8 mouse cellular contexts compared by ENCODE assay signal in the genomic region with DNA sequence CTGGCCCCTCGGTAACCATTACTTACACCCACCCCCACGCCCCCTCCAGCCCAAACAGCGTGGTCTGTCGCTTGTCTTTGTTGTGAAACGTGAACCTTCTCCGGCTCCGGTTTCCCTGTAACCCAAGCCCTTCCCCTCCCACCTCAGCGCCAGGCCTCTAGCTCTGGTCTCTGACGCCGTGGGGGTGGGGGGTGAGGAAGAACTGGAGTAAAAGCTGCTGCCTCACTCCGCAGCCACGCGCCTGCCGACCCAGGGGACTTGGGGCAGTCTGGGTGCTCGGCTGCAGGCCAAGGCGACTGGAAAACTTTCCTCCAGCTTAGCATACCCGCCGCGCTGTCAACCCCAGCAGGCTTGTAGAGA. TPM values are rescaled to one million over a fixed set of nuclear protein-coding genes. Genes with fewer than 3 reads are reported as not detected.
DNase-seq lines count a peak whose midpoint lies in the region; ATAC-seq and TF ChIP-seq lines count a peak whose summit lies in the region.

No protein-coding gene starts in this region.

- H3K36me3 ChIP-seq in lung, embryonic 16.5 days (ENCODE audit: control insufficient read depth, insufficient read depth, low read length), result 0 out of 2 replicates have a peak, but pooled peaks cover 2% of the 10 kb centered on the region
- no peaks in the 10 kb centered on the region for H3K36me3 ChIP-seq in small intestine, adult 2 months (ENCODE audit: control insufficient read depth, insufficient read depth, low read length)

- peak overlapping the region; percentile 99 for H3K27ac ChIP-seq in lung, embryonic 16.5 days (ENCODE audit: low read length)
- H3K27ac ChIP-seq in small intestine, adult 2 months (ENCODE audit: insufficient read depth, low read depth, low read length), result no peak overlapping the region

- ATAC-seq in lung, embryonic 16.5 days (ENCODE audit: low read depth), result peak; percentile 23
- no peak for ATAC-seq in monocyte, adult 5-6 weeks (replicated peaks; ENCODE audit: insufficient number of reproducible peaks, low FRiP score, low TSS enrichment, poor library complexity, severe bottlenecking)

- peak overlapping the region; percentile 91 for H3K9ac ChIP-seq in lung, embryonic 16.5 days (ENCODE audit: low read length)

- H3K4me3 ChIP-seq in lung, embryonic 16.5 days (ENCODE audit: low read length), result peak overlapping the region; percentile 67
- H3K4me3 ChIP-seq in small intestine, adult 2 months (ENCODE audit: low read depth, low read length), result peak overlapping the region; percentile 92

- DNase-seq in left cerebral cortex, postnatal 4 days, result peak; percentile 57
- no peak for DNase-seq in left cerebral cortex, postnatal 25 days (ENCODE audit: low spot score in 2 of 2)
- peak; percentile 91 for DNase-seq in embryo, embryonic 10.5 days (ENCODE audit: low spot score)
- DNase-seq in heart, adult 9 months (ENCODE audit: low spot score in 2 of 2), result peak; percentile 57 to 63
- peak; percentile 60 for DNase-seq in kidney, adult 9 months

- intact Hi-C loops in left cerebral cortex, postnatal 4 days (cut with DNase I), result no loop called here
- intact Hi-C loops in left cerebral cortex, postnatal 25 days (cut with DNase I), result loop anchor here (2.0 kb wide), 1 partner anchor 23 kb away; a partner anchor contains a TSS

- no peaks in the 10 kb centered on the region for H3K27me3 ChIP-seq in lung, embryonic 16.5 days (ENCODE audit: control insufficient read depth, insufficient read depth, low read depth, low read length)
- peaks cover 13% of the 10 kb centered on the region for H3K27me3 ChIP-seq in small intestine, adult 2 months (ENCODE audit: control insufficient read depth, insufficient read depth, low read length)

- no peaks in the 10 kb centered on the region for H3K9me3 ChIP-seq in lung, embryonic 16.5 days (ENCODE audit: control insufficient read depth, low read length)

- H3K4me2 ChIP-seq in lung, embryonic 16.5 days (ENCODE audit: low read depth, low read length), result peak overlapping the region; percentile 91

- TF ChIP-seq POLR2A in small intestine, adult 2 months (IDR thresholded peaks at IDR 0.05; ENCODE audit: low read depth, low read length), result no peak

- WGBS in lung, embryonic 16.5 days, result under 1% methylated on average over 19 of the region's 19 CpGs
- 8% methylated on average over 19 of the region's 19 CpGs for WGBS in small intestine, adult 2 months

- H3K4me1 ChIP-seq in lung, embryonic 16.5 days (replicated peaks; ENCODE audit: control insufficient read depth, insufficient read depth, low read length), result peaks cover 27% of the 10 kb centered on the region
- peaks cover 13% of the 10 kb centered on the region for H3K4me1 ChIP-seq in small intestine, adult 2 months (ENCODE audit: control insufficient read depth, insufficient read depth, insufficient read length, low read length)

- TF ChIP-seq CTCF in small intestine, adult 2 months (IDR thresholded peaks at IDR 0.05; ENCODE audit: extremely low read depth, insufficient read length, insufficient replicate concordance, low read depth, low read length), result no peak

RNA-seq across cellular contexts. Expression of a gene that starts 1.3 kb away (rescaled TPM):
- 1 to 10 TPM; 2.2 to 3.3 TPM for total RNA-seq in left cerebral cortex, postnatal 4 days (2021)
- total RNA-seq in left cerebral cortex, postnatal 25 days (2021), result 1 to 10 TPM; 1.6 to 2.2 TPM
- polyA plus RNA-seq in lung, embryonic 16.5 days (2015; fragmentation: Nextera tagmentation; extraction: Ambion mirVana), result 7.2 and 7.5 TPM in 2 replicates
- polyA plus RNA-seq in small intestine, adult 2 months (2012; rRNA removed), result 14.1 and 14.5 TPM in 2 replicates
- not detected in 3 replicates for total RNA-seq in monocyte, adult 5-6 weeks (2017)

RNA-seq across cellular contexts. Expression of a gene that starts 12.1 kb away (rescaled TPM):
- 10 to 100 TPM; 45.3 to 46.5 TPM for total RNA-seq in left cerebral cortex, postnatal 4 days (2021)
- 10 to 100 TPM; 25.0 to 37.5 TPM for total RNA-seq in left cerebral cortex, postnatal 25 days (2021)
- polyA plus RNA-seq in lung, embryonic 16.5 days (2015; fragmentation: Nextera tagmentation; extraction: Ambion mirVana), result 28.7 and 29.3 TPM in 2 replicates
- 353 and 387 TPM in 2 replicates for polyA plus RNA-seq in small intestine, adult 2 months (2012; rRNA removed)
- 0.97 to 1.5 TPM in 2 of 3 replicates, not detected in the other for total RNA-seq in monocyte, adult 5-6 weeks (2017)

RNA-seq across cellular contexts. Expression of a gene that starts 19.7 kb away (rescaled TPM):
- total RNA-seq in left cerebral cortex, postnatal 4 days (2021), result 100 to 1,000 TPM; 147 to 151 TPM
- total RNA-seq in left cerebral cortex, postnatal 25 days (2021), result 100 to 1,000 TPM; 138 to 142 TPM
- 11.3 and 11.9 TPM in 2 replicates for polyA plus RNA-seq in lung, embryonic 16.5 days (2015; fragmentation: Nextera tagmentation; extraction: Ambion mirVana)
- polyA plus RNA-seq in small intestine, adult 2 months (2012; rRNA removed), result 13.9 and 16.3 TPM in 2 replicates
- total RNA-seq in monocyte, adult 5-6 weeks (2017), result 0.39 to 3.2 TPM (median 0.43 TPM) in 3 replicates

RNA-seq across cellular contexts. Expression of a gene that starts 22.4 kb away (rescaled TPM):
- 10 to 100 TPM in 1 of 2 experiments, 1 to 10 TPM in 1; 9.4 to 11.0 TPM for total RNA-seq in left cerebral cortex, postnatal 4 days (2021)
- under 1 TPM; 0.25 to 0.32 TPM for total RNA-seq in left cerebral cortex, postnatal 25 days (2021)
- polyA plus RNA-seq in lung, embryonic 16.5 days (2015; fragmentation: Nextera tagmentation; extraction: Ambion mirVana), result 1.9 and 2.2 TPM in 2 replicates
- not detected in 2 replicates for polyA plus RNA-seq in small intestine, adult 2 months (2012; rRNA removed)
- total RNA-seq in monocyte, adult 5-6 weeks (2017), result not detected in 3 replicates

RNA-seq across cellular contexts. Expression of a gene that starts 23.9 kb away (rescaled TPM):
- 10 to 100 TPM; 17.7 to 18.9 TPM for total RNA-seq in left cerebral cortex, postnatal 4 days (2021)
- 10 to 100 TPM; 12.5 to 14.4 TPM for total RNA-seq in left cerebral cortex, postnatal 25 days (2021)
- 16.2 and 16.3 TPM in 2 replicates for polyA plus RNA-seq in lung, embryonic 16.5 days (2015; fragmentation: Nextera tagmentation; extraction: Ambion mirVana)
- polyA plus RNA-seq in small intestine, adult 2 months (2012; rRNA removed), result 6.1 and 14.9 TPM in 2 replicates
- total RNA-seq in monocyte, adult 5-6 weeks (2017), result 6.7 to 11.5 TPM (median 7.1 TPM) in 3 replicates

Comparison
In these comparisons a context has a peak if more than half of its experiments do, and no peak if none do; other contexts are left out.
1. DNase-seq: peak in left cerebral cortex, postnatal 4 days (single experiment), embryo, embryonic 10.5 days (single experiment), heart, adult 9 months (2 of 2) and kidney, adult 9 months (single experiment); none in left cerebral cortex, postnatal 25 days (0 of 2).
2. RNA of a gene that starts 12.1 kb away (total RNA-seq): 45.3 to 46.5 TPM in left cerebral cortex, postnatal 4 days and 25.0 to 37.5 TPM in left cerebral cortex, postnatal 25 days; 0.97 to 1.5 TPM in monocyte, adult 5-6 weeks; every median in the first group is over 10 times any median in the second.
3. RNA of a gene that starts 19.7 kb away (total RNA-seq): 147 to 151 TPM in left cerebral cortex, postnatal 4 days and 138 to 142 TPM in left cerebral cortex, postnatal 25 days; 0.39 to 3.2 TPM in monocyte, adult 5-6 weeks; every median in the first group is over 10 times any median in the second.